Mouse (Mus musculus): ENCODE results near the gene Gabpb2. TPM values are rescaled to one million over a fixed set of nuclear protein-coding genes. Genes with fewer than 3 reads are reported as not detected.

The Gabpb2 gene
- polyA plus RNA-seq, 1 experiment from 2014 or later = 10.0 TPM

GRCm38 (mm10) chr3:95208286-95208685 lies 9.4 kb downstream of the Gabpb2 start:
- Histone ChIP-seq H3K9ac (ENCODE audit: low read length) (no peak overlapping the region), H3K36me3 (ENCODE audit: control insufficient read depth, insufficient read depth, low read length) (peaks cover 19% of the 10 kb centered on the region), H3K9me3 (ENCODE audit: control insufficient read depth, low read length) (no peaks in the 10 kb centered on the region), H3K27ac (ENCODE audit: low read length) (no peak overlapping the region), H3K4me1 (replicated peaks; ENCODE audit: control insufficient read depth, insufficient read depth, low read length) (no peaks in the 10 kb centered on the region), H3K27me3 (ENCODE audit: control insufficient read depth, insufficient read depth, low read depth, low read length) (no peaks in the 10 kb centered on the region), H3K4me2 (ENCODE audit: low read depth, low read length) (no peak overlapping the region), H3K4me3 (ENCODE audit: low read length) (no peak overlapping the region)
- ATAC-seq (ENCODE audit: low read depth) = no peak
- 80% methylated on average over 4 of the region's 4 CpGs for WGBS

- Histone ChIP-seq H3K4me1 (replicated peaks; ENCODE audit: control insufficient read depth, insufficient read depth, low read length) (no peaks in the 10 kb centered on the region), H3K4me3 (ENCODE audit: low read length) (no peak overlapping the region), H3K27me3 (ENCODE audit: control insufficient read depth, insufficient read depth, low read depth, low read length) (no peaks in the 10 kb centered on the region), H3K36me3 (ENCODE audit: control insufficient read depth, insufficient read depth, low read length) (peaks cover 53% of the 10 kb centered on the region), H3K27ac (ENCODE audit: low read length) (no peak overlapping the region), H3K9me3 (ENCODE audit: control insufficient read depth, low read length) (no peaks in the 10 kb centered on the region), H3K9ac (ENCODE audit: low read length) (no peak overlapping the region), H3K4me2 (ENCODE audit: low read depth, low read length) (no peak overlapping the region)
- ATAC-seq (ENCODE audit: low read depth) = no peak
- WGBS = 92% methylated on average over 6 of the region's 6 CpGs
These were observed 13.8 kb downstream of the Gabpb2 start for GRCm38 (mm10) chr3:95203880-95204279.

- 85% methylated on average over 2 of the region's 2 CpGs for WGBS
- Histone ChIP-seq H3K27ac (ENCODE audit: low read length) (no peak overlapping the region), H3K27me3 (ENCODE audit: control insufficient read depth, insufficient read depth, low read depth, low read length) (no peaks in the 10 kb centered on the region)
These were observed 17.2 kb downstream of the Gabpb2 start for GRCm38 (mm10) chr3:95200562-95200961.

GRCm38 (mm10) chr3:95200132-95200531 lies 17.6 kb downstream of the Gabpb2 start:
- Histone ChIP-seq H3K4me3 (ENCODE audit: low read length) (no peak overlapping the region), H3K9ac (ENCODE audit: low read length) (no peak overlapping the region), H3K4me2 (ENCODE audit: low read depth, low read length) (no peak overlapping the region), H3K9me3 (ENCODE audit: control insufficient read depth, low read length) (no peaks in the 10 kb centered on the region), H3K4me1 (replicated peaks; ENCODE audit: control insufficient read depth, insufficient read depth, low read length) (no peaks in the 10 kb centered on the region), H3K27me3 (ENCODE audit: control insufficient read depth, insufficient read depth, low read depth, low read length) (no peaks in the 10 kb centered on the region), H3K27ac (ENCODE audit: low read length) (no peak overlapping the region), H3K36me3 (ENCODE audit: control insufficient read depth, insufficient read depth, low read length) (peaks cover 73% of the 10 kb centered on the region)
- WGBS = 81% methylated on average over 7 of the region's 7 CpGs
- ATAC-seq (ENCODE audit: low read depth) = no peak

More at GRCm38 (mm10) chr3:95200562-95200961, 17.2 kb downstream of the Gabpb2 start:
- ATAC-seq (ENCODE audit: low read depth) = no peak
- no peak overlapping the region for H3K4me3 ChIP-seq (ENCODE audit: low read length)
- no peak overlapping the region for H3K9ac ChIP-seq (ENCODE audit: low read length)
- H3K9me3 ChIP-seq (ENCODE audit: control insufficient read depth, low read length) = no peaks in the 10 kb centered on the region
- peaks cover 70% of the 10 kb centered on the region for H3K36me3 ChIP-seq (ENCODE audit: control insufficient read depth, insufficient read depth, low read length)
- H3K4me2 ChIP-seq (ENCODE audit: low read depth, low read length) = no peak overlapping the region
- no peaks in the 10 kb centered on the region for H3K4me1 ChIP-seq (replicated peaks; ENCODE audit: control insufficient read depth, insufficient read depth, low read length)

- Histone ChIP-seq H3K9me3 (ENCODE audit: control insufficient read depth, low read length) (no peaks in the 10 kb centered on the region), H3K27ac (ENCODE audit: low read length) (no peak overlapping the region), H3K27me3 (ENCODE audit: control insufficient read depth, insufficient read depth, low read depth, low read length) (no peaks in the 10 kb centered on the region), H3K4me1 (replicated peaks; ENCODE audit: control insufficient read depth, insufficient read depth, low read length) (no peaks in the 10 kb centered on the region), H3K36me3 (ENCODE audit: control insufficient read depth, insufficient read depth, low read length) (peaks cover 67% of the 10 kb centered on the region), H3K4me2 (ENCODE audit: low read depth, low read length) (no peak overlapping the region), H3K4me3 (ENCODE audit: low read length) (no peak overlapping the region), H3K9ac (ENCODE audit: low read length) (no peak overlapping the region)
- no peak for ATAC-seq (ENCODE audit: low read depth)
- 65% methylated on average over 1 of the region's 1 CpGs for WGBS
These were observed 18.6 kb downstream of the Gabpb2 start for GRCm38 (mm10) chr3:95199101-95199500.

GRCm38 (mm10) chr3:95195772-95196171 lies 21.9 kb downstream of the Gabpb2 start:
- Histone ChIP-seq H3K4me3 (ENCODE audit: low read length) (no peak overlapping the region), H3K27me3 (ENCODE audit: control insufficient read depth, insufficient read depth, low read depth, low read length) (no peaks in the 10 kb centered on the region), H3K4me1 (replicated peaks; ENCODE audit: control insufficient read depth, insufficient read depth, low read length) (no peaks in the 10 kb centered on the region), H3K36me3 (ENCODE audit: control insufficient read depth, insufficient read depth, low read length) (peaks cover 48% of the 10 kb centered on the region), H3K27ac (ENCODE audit: low read length) (no peak overlapping the region), H3K9me3 (ENCODE audit: control insufficient read depth, low read length) (no peaks in the 10 kb centered on the region), H3K4me2 (ENCODE audit: low read depth, low read length) (no peak overlapping the region), H3K9ac (ENCODE audit: low read length) (no peak overlapping the region)
- no peak for ATAC-seq (ENCODE audit: low read depth)
- 84% methylated on average over 2 of the region's 2 CpGs for WGBS

GRCm38 (mm10) chr3:95194721-95195135 lies 23.0 kb downstream of the Gabpb2 start:
- Histone ChIP-seq H3K4me2 (ENCODE audit: low read depth, low read length) (no peak overlapping the region), H3K36me3 (ENCODE audit: control insufficient read depth, insufficient read depth, low read length) (peaks cover 41% of the 10 kb centered on the region), H3K9me3 (ENCODE audit: control insufficient read depth, low read length) (no peaks in the 10 kb centered on the region), H3K27ac (ENCODE audit: low read length) (no peak overlapping the region), H3K4me3 (ENCODE audit: low read length) (no peak overlapping the region), H3K27me3 (ENCODE audit: control insufficient read depth, insufficient read depth, low read depth, low read length) (no peaks in the 10 kb centered on the region), H3K9ac (ENCODE audit: low read length) (no peak overlapping the region), H3K4me1 (replicated peaks; ENCODE audit: control insufficient read depth, insufficient read depth, low read length) (no peaks in the 10 kb centered on the region)
- no peak for ATAC-seq (ENCODE audit: low read depth)
- 80% methylated on average over 6 of the region's 6 CpGs for whole genome bisulfite sequencing

GRCm38 (mm10) chr3:95186888-95187287 lies 30.8 kb downstream of the Gabpb2 start:
- H3K4me2 ChIP-seq (ENCODE audit: low read depth, low read length) = no peak overlapping the region
- 78% methylated on average over 6 of the region's 6 CpGs for WGBS
- no peak overlapping the region for H3K27ac ChIP-seq (ENCODE audit: low read length)
- H3K9ac ChIP-seq (ENCODE audit: low read length) = no peak overlapping the region
- H3K36me3 ChIP-seq (ENCODE audit: control insufficient read depth, insufficient read depth, low read length) = peaks cover 29% of the 10 kb centered on the region
- no peaks in the 10 kb centered on the region for H3K27me3 ChIP-seq (ENCODE audit: control insufficient read depth, insufficient read depth, low read depth, low read length)
- no peak overlapping the region for H3K4me3 ChIP-seq (ENCODE audit: low read length)
- no peak for ATAC-seq (ENCODE audit: low read depth)
- H3K4me1 ChIP-seq (replicated peaks; ENCODE audit: control insufficient read depth, insufficient read depth, low read length) = no peaks in the 10 kb centered on the region
- H3K9me3 ChIP-seq (ENCODE audit: control insufficient read depth, low read length) = no peaks in the 10 kb centered on the region

GRCm38 (mm10) chr3:95186100-95186499 lies 31.6 kb downstream of the Gabpb2 start:
- Histone ChIP-seq H3K4me3 (ENCODE audit: low read length) (no peak overlapping the region), H3K9me3 (ENCODE audit: control insufficient read depth, low read length) (no peaks in the 10 kb centered on the region), H3K36me3 (ENCODE audit: control insufficient read depth, insufficient read depth, low read length) (peaks cover 28% of the 10 kb centered on the region), H3K4me2 (ENCODE audit: low read depth, low read length) (no peak overlapping the region), H3K27me3 (ENCODE audit: control insufficient read depth, insufficient read depth, low read depth, low read length) (no peaks in the 10 kb centered on the region), H3K4me1 (replicated peaks; ENCODE audit: control insufficient read depth, insufficient read depth, low read length) (no peaks in the 10 kb centered on the region), H3K9ac (ENCODE audit: low read length) (no peak overlapping the region), H3K27ac (ENCODE audit: low read length) (no peak overlapping the region)
- peak; percentile 83 for ATAC-seq (ENCODE audit: low read depth)
- 57% methylated on average over 2 of the region's 2 CpGs for WGBS

Measured in lung, embryonic 16.5 days (tissue).